Mouse (Mus musculus) olfactory bulb, adult 2 months (tissue): ENCODE measurements around the gene Vmn1r89.

ENCODE experiments used
- CTCF ChIP-seq: fragments of 200-500 bp; IDR thresholded peaks from 2 replicates; pipeline ENCODE4 v1.5.1; 2012; ENCODE audit warnings: low read depth, mild to moderate bottlenecking, low read length, moderate library complexity; ENCODE audit not compliant: insufficient read depth
- POLR2A ChIP-seq: fragments of 200-500 bp; IDR thresholded peaks from 2 replicates; pipeline ENCODE4 v1.6.1; 2012; ENCODE audit warnings: mild to moderate bottlenecking, low read depth, low read length, moderate library complexity; ENCODE audit not compliant: insufficient read depth

DNA sequence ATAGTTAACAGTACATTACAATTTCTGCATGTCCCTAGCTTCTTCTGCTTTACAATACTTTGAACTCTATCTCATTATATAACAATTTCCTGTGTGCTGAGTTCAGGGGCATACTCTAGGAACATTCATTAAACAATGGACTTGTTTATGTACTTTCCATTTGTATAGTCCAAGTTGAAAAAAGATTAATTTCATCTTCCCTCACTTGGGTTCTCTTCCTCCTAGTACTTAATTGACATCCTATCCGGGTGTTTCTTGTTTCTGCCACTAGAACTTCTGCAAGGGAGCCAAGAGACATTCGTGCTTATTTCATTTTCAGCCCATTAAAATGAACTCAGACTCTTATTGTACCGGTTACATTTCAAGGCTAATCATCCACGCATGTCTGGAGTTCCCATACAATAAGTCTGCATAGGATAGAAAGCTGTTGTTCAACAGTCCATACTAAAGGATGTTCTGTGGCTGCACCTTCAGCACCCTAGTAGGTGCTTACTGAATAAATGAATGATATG, 56.0 kb downstream of the Vmn1r89 start:
- TF ChIP-seq CTCF (no peak), POLR2A (no peak)
